Comparison of ENCODE assay signal across 26 mouse cellular contexts in genomic region chr2:172690196-172690595, GRCm38 (mm10).
"Had no signal": no experiment of that assay in that cellular context is flagged by ENCODE, and none has a peak within 500 bp of the region (broad histone marks: within the 10 kb centered on the region; RNA-seq: fewer than 3 reads in every experiment).

No protein-coding gene starts in this region.

- H3K9me3 ChIP-seq: embryonic facial prominence, embryonic 12.5 days; embryonic facial prominence, embryonic 15.5 days; forebrain, embryonic 13.5 days; forebrain, embryonic 15.5 days had no signal

- ATAC-seq: forebrain, postnatal 0 days had no signal

- H3K36me3 ChIP-seq: embryonic facial prominence, embryonic 10.5 days; embryonic facial prominence, embryonic 12.5 days; embryonic facial prominence, embryonic 13.5 days; embryonic facial prominence, embryonic 15.5 days; forebrain, embryonic 10.5 days; forebrain, embryonic 12.5 days; forebrain, embryonic 15.5 days had no signal

- H3K4me3 ChIP-seq: embryonic facial prominence, embryonic 10.5 days; embryonic facial prominence, embryonic 12.5 days; embryonic facial prominence, embryonic 13.5 days; embryonic facial prominence, embryonic 15.5 days; erythroblast, embryonic 14.5 days; forebrain, embryonic 10.5 days; forebrain, embryonic 12.5 days; forebrain, embryonic 13.5 days; forebrain, embryonic 15.5 days; gastrocnemius, adult 2 months had no signal

- H3K27me3 ChIP-seq: embryonic facial prominence, embryonic 12.5 days; embryonic facial prominence, embryonic 15.5 days; forebrain, embryonic 12.5 days; forebrain, embryonic 13.5 days; forebrain, embryonic 15.5 days had no signal

- H3K27ac ChIP-seq: embryonic facial prominence, embryonic 10.5 days; embryonic facial prominence, embryonic 12.5 days; embryonic facial prominence, embryonic 13.5 days; embryonic facial prominence, embryonic 15.5 days; forebrain, embryonic 12.5 days; forebrain, embryonic 13.5 days; gastrocnemius, adult 2 months had no signal

- H3K9ac ChIP-seq: embryonic facial prominence, embryonic 12.5 days; embryonic facial prominence, embryonic 13.5 days; embryonic facial prominence, embryonic 15.5 days; forebrain, embryonic 12.5 days; forebrain, embryonic 13.5 days; forebrain, embryonic 15.5 days; forebrain, postnatal 0 days had no signal

- H3K4me1 ChIP-seq: forebrain, embryonic 12.5 days had no signal

- H3K4me2 ChIP-seq: embryonic facial prominence, embryonic 12.5 days; embryonic facial prominence, embryonic 13.5 days; embryonic facial prominence, embryonic 15.5 days; forebrain, embryonic 12.5 days; forebrain, embryonic 13.5 days; forebrain, embryonic 15.5 days had no signal

- DNase-seq: cerebellum, adult 2 months; cerebellum, adult 8-10 months; cerebellum, adult 9-10 months; cerebellum, adult 9-11 months; cerebellum, postnatal 10 days; cerebellum, postnatal 14 days; cerebellum, postnatal 25 days; cerebellum, postnatal 36 days; embryo, embryonic 11 days; forebrain, postnatal 0 days; gastrocnemius, adult 2 months; gastrocnemius, postnatal 10 days; gastrocnemius, postnatal 14 days; gastrocnemius, postnatal 25 days; gastrocnemius, postnatal 36 days; heart, adult 11 months; heart, adult 18-20 months had no signal
